Mouse (Mus musculus) natural killer cell, adult 2 months (primary cell): ENCODE results near the gene Gm19965.

ENCODE experiments used
- DNase-seq, 2 experiments: peaks; one replicate each; pipeline ENCODE4 v3.0.0; 2022; ENCODE audit warnings: low spot score in 2 of 2

The Gm19965 gene

DNA sequence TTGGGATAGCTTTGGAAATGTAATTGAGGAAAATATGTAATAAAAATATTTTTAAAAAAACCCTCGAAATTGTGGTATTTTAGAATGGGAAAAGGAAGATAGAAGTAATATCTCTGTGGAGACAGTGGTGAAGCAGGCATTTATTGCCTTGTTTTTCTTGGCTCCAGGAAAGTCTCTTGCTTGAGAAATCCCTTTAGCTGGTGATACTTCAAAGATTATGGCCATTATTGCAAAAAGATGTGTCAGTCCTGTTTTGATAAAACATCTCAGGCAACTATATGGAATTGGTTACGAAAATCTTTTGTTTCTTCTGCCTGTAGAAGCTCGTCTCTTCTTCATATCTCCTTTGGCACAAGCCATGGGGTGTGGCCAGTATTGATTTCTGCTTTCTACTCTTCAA lies at the start of gene Gm19965:
Gene Gm19965 (plus strand): TSS at position 301 of the 400 bp plus-strand sequence.
- DNase-seq: no peak

- DNase-seq: no peak
Observed at GRCm38 (mm10) chr1:116782471-116782989, 20.3 kb upstream of the Gm19965 start.
